Mouse (Mus musculus): ENCODE measurements around the gene Cacnb3.

Gene Cacnb3

DNA sequence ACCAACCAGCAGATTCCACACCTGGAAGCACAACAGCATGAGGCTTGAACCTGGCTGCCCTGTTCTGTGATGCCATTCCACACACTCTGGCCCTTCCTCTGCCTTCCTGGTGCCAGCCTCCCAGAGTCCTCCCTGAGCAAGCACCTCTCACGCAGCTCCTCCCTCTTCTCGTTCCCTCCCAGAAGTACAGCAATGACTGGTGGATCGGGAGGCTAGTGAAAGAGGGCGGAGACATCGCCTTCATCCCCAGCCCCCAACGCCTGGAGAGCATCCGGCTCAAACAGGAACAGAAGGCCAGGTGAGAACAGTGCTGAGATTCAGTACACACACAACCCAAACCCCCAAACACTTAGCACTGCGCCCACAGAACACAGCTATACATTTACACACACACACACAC, 9.5 kb downstream of the Cacnb3 start:
- DNase-seq, result peak; percentile 70

DNA sequence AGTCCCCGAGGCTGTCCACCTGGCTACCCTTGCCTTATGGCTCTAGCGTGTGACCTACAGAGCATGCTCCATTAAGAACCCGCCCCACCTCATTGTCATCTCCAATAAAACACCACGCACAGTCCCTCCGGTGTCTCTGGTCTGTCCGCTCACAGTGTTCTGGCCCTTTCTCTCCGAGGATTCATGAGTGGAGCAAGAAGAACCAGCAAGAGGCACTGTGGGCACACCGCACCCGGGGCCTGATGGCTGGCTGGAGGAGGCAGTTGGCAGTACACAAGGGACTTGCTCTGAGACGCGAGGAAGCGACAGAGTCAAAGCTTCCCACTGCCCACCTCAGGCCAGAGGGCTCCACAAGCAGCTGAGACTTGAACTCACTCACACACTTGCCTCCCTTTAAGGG, 13.8 kb downstream of the Cacnb3 start:
- no peak for DNase-seq

DNA sequence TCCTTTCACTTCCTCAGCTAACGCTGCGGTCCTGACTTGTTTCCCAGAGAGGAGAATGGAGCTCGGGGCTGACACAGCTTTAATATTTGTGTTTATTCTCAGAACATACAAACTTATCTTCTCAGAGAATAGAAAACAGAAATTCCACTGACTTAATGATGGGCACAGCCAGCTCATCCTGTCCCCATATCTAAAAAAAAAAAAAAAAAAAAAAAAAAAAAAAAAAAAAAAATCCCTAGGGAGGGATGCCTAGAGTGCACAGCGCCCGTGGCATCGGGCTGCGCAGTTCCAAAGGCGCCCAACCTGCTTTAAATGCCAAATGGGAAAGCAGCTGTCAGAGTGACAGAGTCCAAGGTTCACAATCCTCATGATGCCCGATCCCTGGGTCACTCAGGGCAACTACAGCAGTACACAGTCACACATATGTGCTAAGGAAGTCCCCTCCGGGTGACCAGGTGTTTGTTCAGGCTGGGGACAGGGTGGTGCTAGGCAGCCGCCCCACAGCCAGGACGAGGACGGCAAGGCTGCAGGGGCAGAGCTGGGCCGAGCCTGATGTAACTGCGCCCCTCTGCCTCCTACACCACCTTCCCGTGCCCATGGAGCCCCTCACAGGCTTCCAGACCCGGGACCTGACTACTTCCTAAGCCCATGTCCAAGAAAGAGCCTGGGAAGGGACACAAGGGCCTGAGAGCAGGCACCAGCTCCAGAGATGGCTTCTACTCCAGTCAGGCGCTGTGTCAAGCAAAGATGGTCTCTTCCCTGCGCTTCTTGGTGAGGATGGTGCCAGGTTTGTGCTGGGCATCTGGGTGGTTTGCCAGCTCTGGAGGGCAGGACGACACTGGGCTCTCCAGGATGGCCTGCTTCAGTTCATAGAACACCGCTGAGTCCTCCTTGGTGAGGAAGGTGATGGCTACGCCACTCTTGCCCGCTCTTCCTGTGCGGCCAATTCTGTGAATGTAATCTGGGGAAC, 14.7 kb downstream of the Cacnb3 start:
- DNase-seq, result no peak

DNA sequence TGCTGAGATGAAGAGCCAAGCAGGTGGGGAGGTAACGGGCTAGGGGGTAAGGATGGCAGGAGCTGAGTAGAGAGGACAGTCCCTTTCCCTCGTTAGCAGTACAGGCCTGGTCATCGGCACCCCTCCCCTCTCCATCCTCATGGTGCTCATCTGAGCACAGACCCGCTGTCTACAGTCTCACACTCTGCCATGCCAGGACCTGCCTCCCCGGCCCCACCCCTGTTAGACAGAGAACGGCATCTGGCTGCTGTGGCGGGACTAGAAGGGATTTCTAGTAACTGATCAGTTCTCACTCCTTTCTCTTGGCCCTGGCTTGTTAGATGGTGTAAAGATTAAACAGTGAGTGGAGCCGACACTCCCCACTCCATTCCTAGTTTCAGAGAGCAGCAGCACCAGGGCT, 16.1 kb downstream of the Cacnb3 start:
- no peak for DNase-seq

DNA sequence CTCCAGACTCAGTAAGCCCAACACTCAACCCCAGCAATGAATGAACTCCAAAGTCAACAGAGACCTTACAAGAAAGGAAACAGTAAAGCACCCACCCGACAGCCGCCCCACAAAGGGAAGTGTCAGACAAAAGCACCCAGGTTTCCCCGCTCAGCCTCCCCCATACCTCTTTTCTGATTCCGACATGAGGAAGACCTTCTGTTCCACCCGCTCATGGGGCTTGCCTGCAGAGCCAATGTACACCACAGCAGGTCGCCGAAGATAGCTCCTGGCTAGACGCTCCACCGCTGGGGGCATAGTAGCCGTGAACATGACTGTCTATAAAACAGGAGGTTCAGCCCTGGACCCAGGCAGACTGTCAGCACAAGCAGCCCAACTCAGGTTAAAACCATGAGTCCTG, 16.7 kb downstream of the Cacnb3 start:
- no peak for DNase-seq

DNA sequence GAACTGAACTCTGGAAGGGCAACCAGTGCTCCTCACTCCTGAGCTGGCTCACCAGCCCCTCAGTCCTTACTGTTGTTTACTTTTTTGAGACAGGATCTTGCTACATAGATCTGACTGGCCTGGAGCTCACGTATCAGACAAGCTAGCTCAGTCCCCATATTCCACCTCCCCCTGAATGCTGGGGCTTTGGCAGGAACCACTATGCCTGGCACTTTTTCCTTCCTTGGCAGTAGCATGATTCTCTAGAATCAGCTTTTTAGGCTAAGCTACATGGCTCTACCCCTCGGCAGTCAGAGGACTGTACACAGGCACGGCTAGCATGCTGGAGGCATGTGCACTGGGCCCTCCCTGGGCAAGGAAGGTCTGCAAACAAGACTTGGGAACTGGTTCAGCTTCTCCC, 17.4 kb downstream of the Cacnb3 start:
- no peak for DNase-seq

DNA sequence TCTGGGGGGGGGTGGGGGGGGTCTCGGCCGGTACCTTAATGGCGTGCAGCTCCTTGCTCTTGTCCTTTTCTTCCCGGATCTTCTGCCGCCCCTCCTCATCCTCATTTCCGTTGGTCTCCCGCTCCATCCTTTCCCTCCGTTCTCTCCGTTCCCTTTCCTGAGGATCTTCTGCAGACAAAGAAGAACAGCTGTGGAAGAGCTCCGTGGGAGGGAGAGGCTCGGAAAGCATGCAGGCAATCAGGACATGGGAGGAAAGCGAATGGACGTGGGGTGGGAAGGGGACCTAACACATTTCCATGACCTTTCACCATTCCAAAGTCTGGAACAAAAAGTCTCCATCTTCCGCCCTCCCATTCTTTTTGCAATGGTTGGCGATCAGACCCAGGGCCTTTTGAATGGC, 20.8 kb downstream of the Cacnb3 start:
- DNase-seq, result no peak

DNA sequence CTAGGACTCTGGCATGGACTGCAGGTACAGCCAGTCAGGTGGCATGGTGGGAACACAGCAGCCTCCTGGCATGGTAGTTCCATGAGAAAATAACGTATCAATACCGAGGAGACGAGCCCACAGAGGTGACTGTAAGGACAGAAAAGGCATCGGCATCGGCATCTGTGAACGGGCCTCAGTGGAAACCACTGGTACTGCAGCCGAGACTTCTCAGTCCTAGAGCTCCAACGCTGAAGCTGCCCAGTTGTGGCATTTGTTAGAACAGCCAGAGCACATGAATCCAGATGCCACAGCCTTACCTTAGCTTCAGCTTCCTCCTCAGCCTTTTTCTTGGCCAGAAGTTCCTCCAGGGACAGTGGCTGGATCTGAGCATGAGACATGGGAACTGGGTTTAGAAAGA, 21.5 kb downstream of the Cacnb3 start:
- DNase-seq, result no peak

DNA sequence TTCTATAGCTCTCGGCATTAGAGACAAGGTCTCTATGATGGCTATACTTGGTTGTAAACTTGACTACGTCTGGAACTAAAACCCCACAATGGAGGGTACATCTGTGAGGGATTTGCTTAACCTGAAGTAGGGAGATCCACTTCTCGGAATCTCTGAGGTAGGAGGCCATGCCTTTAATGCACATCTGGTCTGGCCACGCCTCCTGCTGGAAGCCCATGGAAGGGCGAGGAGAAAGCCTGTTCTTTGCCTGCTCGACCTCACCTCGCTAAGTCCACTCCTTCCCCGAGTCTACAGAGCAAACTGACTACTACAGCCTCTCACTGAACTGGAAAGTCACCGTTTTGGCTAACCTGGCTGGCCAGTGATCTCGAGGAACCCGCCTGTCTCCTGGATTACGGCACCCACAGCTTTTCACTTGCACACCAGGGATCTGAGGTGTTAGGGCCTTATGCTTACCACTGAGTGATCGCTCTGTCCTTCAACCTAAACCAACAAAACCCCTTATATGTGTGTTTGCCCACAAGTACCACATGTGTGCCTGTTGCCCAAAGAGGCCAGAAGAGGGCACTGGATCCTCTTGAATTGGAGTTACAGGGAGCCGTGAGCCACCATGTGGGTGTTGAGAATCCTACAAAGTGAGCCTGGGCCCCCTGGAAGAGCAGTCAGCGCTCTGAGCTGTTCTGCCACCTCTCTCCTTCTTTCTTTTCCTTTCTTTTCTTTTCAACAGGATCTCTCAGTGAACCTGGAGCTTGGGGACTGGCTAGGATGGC, 26.5 kb downstream of the Cacnb3 start:
- no peak for DNase-seq

DNA sequence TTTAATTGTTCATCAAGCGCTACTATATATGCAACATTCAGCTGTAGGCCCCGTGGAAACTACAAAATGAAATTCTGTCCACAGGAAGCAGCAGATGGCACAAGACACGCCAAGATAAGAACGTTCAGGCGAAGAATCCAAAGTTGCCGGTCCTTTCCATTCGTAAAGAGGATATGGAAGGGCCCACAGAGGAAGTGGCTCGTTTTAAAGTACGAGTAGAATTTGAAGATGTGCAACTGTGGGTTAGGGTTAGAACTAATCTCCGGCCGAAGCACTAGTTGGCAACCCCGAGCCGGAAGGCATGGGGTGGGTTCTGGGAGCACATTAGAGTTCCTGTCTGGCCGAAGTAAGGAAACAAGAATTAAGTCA, 31.5 kb downstream of the Cacnb3 start:
- DNase-seq, result peak; percentile 48

DNA sequence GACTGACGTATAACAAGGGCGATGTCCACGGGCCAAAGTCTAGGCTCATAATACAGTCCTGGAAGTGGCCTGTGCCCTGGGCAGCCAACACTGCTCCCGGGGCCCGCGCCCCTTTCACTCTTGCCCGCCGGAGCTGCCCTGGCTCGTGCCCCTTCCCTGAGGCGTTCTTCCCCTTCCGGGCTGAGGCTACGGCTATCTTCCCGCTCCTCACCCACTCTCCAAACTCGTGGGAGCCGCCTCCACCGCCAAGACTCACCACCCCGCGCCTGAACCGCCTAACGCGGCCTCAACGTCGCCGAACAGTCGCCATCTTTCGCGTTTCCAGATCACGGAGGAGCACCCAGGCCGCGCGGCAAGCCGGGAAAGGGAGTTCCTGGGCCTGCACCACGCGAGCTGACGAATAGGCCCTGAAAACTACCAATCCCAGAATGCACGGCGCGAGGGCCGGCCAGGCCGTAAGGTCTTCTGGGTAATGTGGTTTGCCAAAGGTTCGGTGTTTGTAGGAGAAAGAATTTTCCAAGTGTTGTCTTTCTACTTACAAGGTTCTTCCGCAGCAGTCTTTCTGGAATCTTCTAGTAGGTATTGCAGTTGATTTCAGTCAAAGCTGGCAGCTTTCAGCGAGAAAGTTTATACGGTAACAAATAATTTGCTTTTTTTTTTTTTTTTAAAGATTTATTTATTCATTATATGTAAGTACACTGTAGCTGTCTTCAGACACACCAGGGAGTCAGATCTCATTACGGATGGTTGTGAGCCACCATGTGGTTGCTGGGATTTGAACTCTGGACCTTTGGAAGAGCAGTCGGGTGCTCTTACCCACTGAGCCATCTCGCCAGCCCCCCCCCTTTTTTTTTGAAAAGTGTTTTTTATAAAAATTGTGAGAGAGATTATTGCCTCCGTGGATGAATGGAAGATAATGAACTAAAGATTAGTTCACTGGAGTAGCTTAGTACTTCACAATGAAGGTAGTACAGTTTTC, 32.2 kb downstream of the Cacnb3 start, which contains the start of gene Ddx23:
TSS of gene Ddx23 (minus strand) at position 328 of the 979 bp plus-strand sequence.
- DNase-seq, result peak; percentile 98

DNA sequence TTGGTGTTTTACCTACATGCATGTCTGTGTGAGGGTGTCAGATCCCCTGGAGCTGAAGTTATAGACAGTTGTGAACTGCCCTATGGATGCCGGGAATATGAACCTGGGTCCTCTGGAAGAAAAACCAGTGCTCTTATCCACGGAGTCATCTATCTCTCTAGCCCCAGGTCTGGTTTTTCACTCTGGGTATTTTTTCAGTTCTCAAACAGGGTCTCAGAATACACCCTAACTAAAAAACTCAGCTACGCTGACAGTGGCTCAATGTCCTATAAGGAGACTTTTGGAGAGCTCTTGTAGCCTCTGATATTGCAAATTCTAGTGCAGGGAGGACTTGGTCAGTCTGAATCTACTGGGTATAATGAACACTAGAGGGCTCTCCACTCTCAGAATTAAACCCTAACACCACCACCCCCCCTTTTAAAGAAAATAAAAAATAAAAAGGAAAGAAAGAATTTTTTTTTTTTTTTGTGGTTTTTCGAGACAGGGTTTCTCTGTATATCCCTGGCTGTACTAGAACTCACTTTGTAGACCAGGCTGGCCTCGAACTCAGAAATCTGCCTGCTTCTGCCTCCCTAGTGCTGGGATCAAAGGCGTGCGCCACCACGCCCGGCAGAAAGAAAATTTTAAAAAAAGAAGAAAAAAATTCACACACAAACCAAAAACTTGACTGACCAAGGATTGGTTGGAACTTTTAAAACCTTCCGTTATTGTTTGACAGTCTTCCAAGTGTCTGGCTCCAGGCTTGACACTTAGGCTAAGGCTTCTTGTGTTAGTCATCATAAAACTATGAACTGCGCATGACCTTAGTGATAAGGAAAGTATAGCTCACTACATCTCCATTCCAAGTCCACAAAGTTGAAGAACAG, 33.6 kb downstream of the Cacnb3 start:
- peak; percentile 56 for DNase-seq

DNA sequence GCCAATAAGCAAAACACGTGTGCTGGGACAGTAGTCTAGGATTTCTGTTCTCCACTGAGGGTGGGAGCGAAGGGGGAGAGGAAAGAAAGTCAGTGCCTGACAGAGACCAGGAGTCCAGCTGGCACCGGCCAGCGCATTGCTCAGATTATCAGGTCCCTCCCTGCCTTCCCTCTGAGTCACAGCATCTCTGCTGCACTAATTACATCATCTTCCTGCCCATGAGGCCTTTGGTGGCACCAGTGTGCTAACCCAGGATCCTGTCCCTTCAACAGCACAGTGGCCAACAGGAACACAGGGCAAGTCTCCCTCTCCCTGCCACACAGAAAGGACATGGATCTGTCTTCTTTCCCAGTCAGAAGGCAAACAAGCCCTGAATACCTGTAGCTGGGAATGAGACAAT, 42.0 kb downstream of the Cacnb3 start:
- DNase-seq, result peak; percentile 16

DNA sequence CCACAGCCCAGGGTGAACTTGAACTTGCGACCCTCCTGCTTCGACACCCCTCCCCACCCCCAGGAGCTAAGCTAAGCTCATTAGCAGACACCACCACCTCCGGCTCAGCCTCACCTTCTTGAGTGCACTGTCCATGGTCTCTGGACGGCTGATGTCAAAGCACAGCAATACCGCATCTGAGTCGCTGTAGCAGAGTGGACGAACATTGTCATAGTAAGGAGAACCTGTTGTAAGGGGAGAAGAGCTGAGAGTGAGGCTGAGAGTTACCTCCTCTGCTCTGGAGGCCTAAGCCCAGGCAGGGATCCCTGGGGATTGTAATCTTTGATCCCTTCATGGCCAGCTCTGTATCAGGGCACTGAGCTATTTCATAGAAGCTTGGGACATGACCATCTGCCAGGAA, 43.1 kb downstream of the Cacnb3 start:
- no peak for DNase-seq

DNA sequence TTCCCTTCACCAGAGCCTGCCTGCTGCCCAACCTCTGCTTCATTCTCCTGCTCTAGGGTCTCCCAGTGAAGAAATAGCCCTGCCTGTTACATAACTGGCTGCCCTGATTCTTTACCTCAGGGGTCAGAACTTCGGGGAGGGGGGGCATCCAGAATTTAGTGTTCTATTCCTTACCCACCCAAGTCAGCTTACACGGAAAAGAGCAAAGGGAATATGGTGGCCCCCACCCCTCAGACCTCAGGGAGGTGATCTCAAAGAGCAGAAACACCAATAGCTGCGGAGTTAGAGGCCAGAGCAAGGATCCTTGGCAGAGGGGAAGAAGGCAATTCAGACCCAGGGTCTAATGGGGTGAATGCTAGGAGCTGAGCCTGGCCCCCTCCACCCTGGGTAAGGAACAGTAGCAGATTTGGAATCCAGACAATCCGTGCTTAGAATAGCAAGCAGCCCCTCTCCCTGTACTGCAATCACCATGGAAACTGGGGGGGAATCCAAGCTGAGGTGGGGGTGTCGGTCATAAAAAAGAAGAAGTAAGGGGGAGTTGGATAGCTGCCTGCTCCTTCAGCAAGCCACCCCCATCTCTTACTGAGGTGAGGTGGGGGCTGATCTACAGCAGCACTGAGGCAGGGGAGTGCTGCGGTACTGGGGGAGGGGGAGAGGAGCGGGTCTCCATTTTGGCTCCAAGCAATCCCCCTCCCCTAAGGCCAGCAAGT, 43.8 kb downstream of the Cacnb3 start:
- DNase-seq, result no peak

DNA sequence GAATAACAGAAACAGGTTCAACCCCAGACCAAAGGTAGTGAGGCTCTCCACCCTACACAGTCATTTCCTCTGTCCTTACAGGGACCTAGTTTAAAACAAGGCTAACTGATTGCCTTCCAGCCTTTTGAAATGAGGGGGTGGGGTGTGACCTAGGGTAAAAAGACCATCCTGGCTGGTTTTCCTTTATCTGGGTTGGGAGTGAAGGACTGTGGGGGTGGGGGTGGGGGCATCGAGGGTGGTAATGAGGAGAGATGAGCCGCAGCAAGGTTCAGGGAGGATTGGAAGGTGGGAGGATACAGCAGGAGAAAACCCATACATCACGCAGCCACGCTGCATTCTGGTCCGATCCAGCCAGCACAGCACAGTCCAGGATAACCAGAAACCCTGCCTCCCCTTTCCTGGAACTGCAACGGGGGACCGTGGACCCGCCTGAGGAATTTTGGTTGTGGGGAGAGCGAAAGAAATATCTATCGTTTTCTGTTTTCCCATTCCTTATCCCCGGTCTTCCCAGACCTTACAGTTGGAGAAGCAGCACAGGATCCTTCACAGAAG, 44.4 kb downstream of the Cacnb3 start:
- DNase-seq, result no peak

DNA sequence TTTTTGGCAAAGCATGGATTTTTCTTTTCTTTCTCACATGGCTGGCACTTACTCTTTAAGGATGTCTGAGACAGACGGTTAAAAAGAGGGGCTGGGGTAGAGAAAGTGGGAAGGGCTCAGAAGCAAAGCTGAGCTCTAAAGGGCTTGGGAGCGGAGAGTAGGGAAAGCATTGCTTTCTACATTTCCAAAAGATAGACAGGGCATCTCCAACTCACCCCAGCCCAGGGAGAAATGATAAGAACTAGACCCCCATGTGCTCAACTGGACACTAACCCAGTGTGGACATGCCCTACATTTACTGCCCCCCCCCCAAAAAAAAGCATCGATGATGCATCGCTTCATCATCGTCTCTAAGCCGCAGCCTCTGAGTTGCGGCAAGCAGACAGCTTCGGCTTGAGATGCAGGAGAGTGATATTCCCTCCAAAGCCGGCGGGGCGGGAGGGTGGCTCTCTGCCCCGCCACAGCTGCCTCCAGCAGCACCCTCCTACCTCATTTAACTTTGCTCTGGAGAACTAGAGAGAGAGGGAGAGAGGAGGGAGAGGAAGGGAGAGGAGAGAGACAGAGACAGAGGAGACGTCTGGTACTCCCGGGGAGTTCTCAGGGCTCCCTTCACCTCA, 45.1 kb downstream of the Cacnb3 start:
- no peak for DNase-seq

DNA sequence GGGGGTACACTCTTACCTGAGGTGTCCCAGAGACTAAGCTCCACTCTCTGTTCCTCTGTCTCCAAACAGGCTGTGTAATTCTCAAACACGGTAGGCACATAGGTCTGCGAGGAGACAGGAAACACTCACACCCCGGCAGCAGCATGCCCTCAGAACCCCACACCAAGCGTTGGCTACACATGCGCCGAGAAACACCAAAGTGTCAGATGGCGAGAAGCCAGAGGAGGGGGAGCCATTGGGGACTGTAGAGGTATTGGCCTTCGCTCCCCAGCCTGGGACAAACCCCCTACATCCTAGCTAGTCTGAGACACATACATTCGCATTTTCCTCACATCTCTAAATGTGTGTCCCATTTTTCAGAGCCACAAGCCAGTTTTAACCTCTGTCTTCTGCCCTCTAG, 45.8 kb downstream of the Cacnb3 start:
- no peak for DNase-seq

DNA sequence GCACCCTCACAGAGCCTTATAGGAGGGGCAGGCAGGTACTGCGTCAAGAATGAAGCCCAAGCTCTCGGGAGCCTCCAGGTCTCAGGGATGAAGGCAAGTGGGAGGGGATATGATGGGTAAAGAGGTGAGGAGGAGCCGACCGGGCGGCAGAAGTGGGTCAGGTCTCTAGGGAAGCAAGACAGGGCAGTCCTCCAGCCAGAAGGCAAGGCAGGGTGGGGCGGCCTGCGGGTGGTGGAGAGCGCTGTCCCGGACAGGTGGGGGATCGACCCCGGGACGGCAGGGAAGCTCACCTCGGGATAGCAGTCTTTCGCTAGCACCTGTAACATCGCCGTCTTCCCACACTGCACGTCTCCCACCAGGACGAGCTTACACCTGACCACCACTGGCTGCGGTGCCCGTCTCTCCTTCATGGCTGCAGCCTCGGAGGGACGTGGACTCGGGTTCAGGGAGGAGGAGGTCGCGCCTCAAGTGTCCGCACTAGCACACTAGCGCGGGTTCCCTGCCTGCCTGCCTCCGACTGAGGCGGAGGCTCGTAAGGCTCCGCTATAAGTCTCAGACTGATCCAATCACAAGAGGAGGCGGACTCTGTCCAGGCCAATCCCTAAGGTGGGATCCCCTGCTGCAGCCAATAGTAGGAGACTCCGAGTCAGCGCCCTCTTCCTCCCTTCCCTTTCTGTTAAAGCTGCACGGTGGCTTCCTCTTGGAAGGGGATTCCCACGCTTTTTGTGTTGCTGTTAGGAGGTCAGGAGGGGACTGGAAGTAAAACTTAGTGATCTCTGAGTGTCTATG, 46.5 kb downstream of the Cacnb3 start, which contains the start of gene Rnd1:
TSS of gene Rnd1 (minus strand) at position 522 of the 789 bp plus-strand sequence.
- DNase-seq, result peak; percentile 91

Data from lung, postnatal 36 days (tissue).